Mouse (Mus musculus): Measurements from ENCODE around the gene Cryba2. TPM values are rescaled to one million over a fixed set of nuclear protein-coding genes. Genes with fewer than 3 reads are reported as not detected.

Cryba2 gene
- polyA plus RNA-seq, 3 experiments from 2014 or later, result not detected

GRCm38 (mm10) chr1:74848946-74849345, 44.0 kb downstream of the Cryba2 start:
- no peak for ATAC-seq

- ATAC-seq, result no peak
These were observed 46.6 kb downstream of the Cryba2 start for GRCm38 (mm10) chr1:74846341-74846740.

DNA sequence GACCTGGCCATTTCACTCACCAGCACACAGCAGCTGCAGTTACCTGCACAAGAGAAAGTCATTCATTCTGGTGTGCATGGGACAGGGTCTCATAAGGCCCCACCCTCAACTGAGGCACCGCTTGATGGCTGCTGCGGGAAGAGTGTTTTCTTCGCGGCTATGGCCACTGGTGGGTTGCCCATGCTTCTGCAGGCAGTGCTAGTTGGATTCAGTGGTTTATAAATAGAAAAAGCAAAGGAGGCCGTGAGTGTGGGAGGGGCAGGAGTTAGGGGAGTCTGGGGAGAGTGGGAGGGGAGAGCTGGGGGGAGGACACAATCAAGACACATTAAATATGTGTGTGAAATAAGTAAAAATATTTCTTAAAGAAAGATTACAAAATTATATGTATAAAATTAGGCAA, 49.9 kb downstream of the Cryba2 start:
- no peak for ATAC-seq

Other genes with a start within 250 kb of the Cryba2 start
- 10 to 100 TPM in 2 of 3 experiments, 1 to 10 TPM in 1; 8.1 to 15.9 (median 14.8) TPM for gene Ttll4, start 231.4 kb downstream of the Cryba2 start, polyA plus RNA-seq (2017; shearing (Covaris generic))
- gene Cyp27a1, start 179.6 kb downstream of the Cryba2 start, polyA plus RNA-seq (2017; shearing (Covaris generic)), result 1 to 10 TPM in 1 of 3 experiments, not detected in 2; 1.4 TPM
- gene Prkag3, start 143.9 kb downstream of the Cryba2 start, polyA plus RNA-seq (2017; shearing (Covaris generic)), result not detected
- gene Wnt6, start 121.3 kb downstream of the Cryba2 start, polyA plus RNA-seq (2017; shearing (Covaris generic)), result not detected
- under 1 TPM in 1 of 3 experiments, not detected in 2; 0.19 TPM for gene Wnt10a, start 101.6 kb downstream of the Cryba2 start, polyA plus RNA-seq (2017; shearing (Covaris generic))
- not detected for gene Cdk5r2, start 38.2 kb downstream of the Cryba2 start, polyA plus RNA-seq (2017; shearing (Covaris generic))
- not detected for gene Fev, start 7.7 kb downstream of the Cryba2 start, polyA plus RNA-seq (2017; shearing (Covaris generic))
- not detected for gene Cfap65, start 42.5 kb upstream of the Cryba2 start, polyA plus RNA-seq (2017; shearing (Covaris generic))
- not detected for gene Ihh, start 58.5 kb upstream of the Cryba2 start, polyA plus RNA-seq (2017; shearing (Covaris generic))
- 1 to 10 TPM; 6.1 to 8.8 (median 7.6) TPM for gene Nhej1, start 232.1 kb upstream of the Cryba2 start, polyA plus RNA-seq (2017; shearing (Covaris generic))
- under 1 TPM in 1 of 3 experiments, not detected in 2; 0.47 TPM for gene Slc23a3, start 240.7 kb upstream of the Cryba2 start, polyA plus RNA-seq (2017; shearing (Covaris generic))
- gene Cnppd1, start 249.6 kb upstream of the Cryba2 start, polyA plus RNA-seq (2017; shearing (Covaris generic)), result 100 to 1,000 TPM; 120 to 140 (median 139) TPM
- gene Retreg2, start 249.6 kb upstream of the Cryba2 start, polyA plus RNA-seq (2017; shearing (Covaris generic)), result 10 to 100 TPM; 17.4 to 31.3 (median 20.3) TPM

All from inflammation-experienced regulatory T-cells, adult 6 months (primary cell).